Mouse (Mus musculus): ENCODE measurements at regions not wholly inside any gene's neighbourhood (a gene's known extent, or its start where the extent isn't known, plus 50 kb on each side); places are given as distances from the start of the nearest gene placed in this dataset.

DNA sequence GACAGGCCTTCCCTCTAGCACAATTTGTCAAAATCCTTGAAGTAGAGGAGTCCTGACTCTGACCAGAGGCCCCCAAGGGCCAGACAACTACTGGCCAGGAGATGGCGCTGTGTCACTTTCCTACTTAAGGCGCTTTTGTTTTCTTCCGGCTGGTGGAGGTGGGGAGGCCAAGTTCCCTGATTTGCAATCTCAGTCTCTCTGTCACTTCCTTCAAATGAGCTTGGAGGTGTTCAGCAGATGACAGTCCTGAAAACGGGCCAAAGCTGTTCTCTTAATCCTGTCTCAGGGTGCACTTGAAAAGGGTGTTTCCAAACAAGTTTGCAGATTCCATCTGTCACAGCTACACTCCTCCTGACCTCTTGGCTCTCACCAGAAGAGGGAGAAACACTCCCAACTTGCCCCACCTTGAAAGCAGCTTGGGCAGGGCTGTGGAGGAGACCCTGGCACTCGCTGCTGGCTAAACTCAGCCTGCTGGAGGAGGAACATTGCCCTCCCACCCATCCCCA, 124.2 kb upstream of the Rcn1 start:
- peak; percentile 32 for ATAC-seq
- H3K27ac ChIP-seq (ENCODE audit: low read depth, low read length): no peak overlapping the region

DNA sequence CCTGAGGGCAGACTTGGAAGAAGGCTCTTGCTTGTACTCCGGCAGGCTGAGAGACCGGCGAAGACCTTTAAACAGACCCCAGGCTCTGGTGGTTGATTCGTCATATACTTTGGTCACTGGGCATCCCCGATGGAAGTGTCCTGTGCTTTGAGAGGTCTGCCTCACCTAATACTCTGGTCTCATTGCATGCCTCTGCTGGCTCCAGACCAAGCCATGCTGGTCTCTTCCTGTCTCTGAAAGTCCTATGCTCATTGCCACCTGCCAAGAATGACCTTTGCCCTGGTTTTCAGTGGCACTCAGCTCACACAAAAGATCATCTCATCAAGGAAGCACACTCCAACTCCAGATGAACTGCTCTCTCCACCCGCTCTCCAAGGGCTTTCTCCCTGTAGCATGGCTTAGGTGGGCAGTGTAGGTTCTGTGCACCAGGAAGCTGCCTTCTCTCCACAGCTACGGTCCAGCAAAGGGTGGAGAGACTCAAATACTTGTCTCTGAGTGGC, 126.0 kb upstream of the Rcn1 start:
- DNase-seq (no peak), ATAC-seq (no peak)
- no peak for TF ChIP-seq CTCF (IDR thresholded peaks at IDR 0.05; ENCODE audit: low read depth)
- WGBS: 83% methylated on average over 7 of the region's 7 CpGs
- no peak overlapping the region for H3K27ac ChIP-seq (ENCODE audit: low read depth, low read length)
- H3K9ac ChIP-seq: no peak overlapping the region
- no peak overlapping the region for H3K4me2 ChIP-seq (ENCODE audit: low read depth)
- no peaks in the 10 kb centered on the region for H3K27me3 ChIP-seq (ENCODE audit: insufficient read depth, low read length)
- no peaks in the 10 kb centered on the region for H3K36me3 ChIP-seq (ENCODE audit: insufficient read depth)
- no peak overlapping the region for H3K4me3 ChIP-seq (ENCODE audit: low read depth, low read length)
- H3K9me3 ChIP-seq (ENCODE audit: low read length): no peaks in the 10 kb centered on the region
- no peaks in the 10 kb centered on the region for H3K4me1 ChIP-seq (ENCODE audit: insufficient read depth)

More for the DNA sequence above, 124.2 kb upstream of the Rcn1 start:
- Histone ChIP-seq H3K4me1 (ENCODE audit: insufficient read depth) (no peaks in the 10 kb centered on the region), H3K27me3 (ENCODE audit: insufficient read depth, low read length) (no peaks in the 10 kb centered on the region), H3K9me3 (ENCODE audit: low read length) (no peaks in the 10 kb centered on the region), H3K4me3 (ENCODE audit: low read depth, low read length) (no peak overlapping the region), H3K4me2 (ENCODE audit: low read depth) (no peak overlapping the region), H3K36me3 (ENCODE audit: insufficient read depth) (no peaks in the 10 kb centered on the region), H3K9ac (no peak overlapping the region)
- 3% methylated on average over 5 of the region's 5 CpGs for WGBS
- peak; percentile 54 for DNase-seq
- peak; percentile 64 for TF ChIP-seq CTCF (IDR thresholded peaks at IDR 0.05; ENCODE audit: low read depth)

GRCm38 (mm10) chr2:105528535-105528934, 129.4 kb upstream of the Rcn1 start:
- WGBS: 93% methylated on average over 8 of the region's 8 CpGs
- H3K9me3 ChIP-seq (ENCODE audit: low read length): no peaks in the 10 kb centered on the region
- no peaks in the 10 kb centered on the region for H3K4me1 ChIP-seq (ENCODE audit: insufficient read depth)
- H3K9ac ChIP-seq: no peak overlapping the region
- no peak for DNase-seq
- H3K36me3 ChIP-seq (ENCODE audit: insufficient read depth): no peaks in the 10 kb centered on the region
- no peak for TF ChIP-seq CTCF (IDR thresholded peaks at IDR 0.05; ENCODE audit: low read depth)
- no peak overlapping the region for H3K27ac ChIP-seq (ENCODE audit: low read depth, low read length)
- no peak overlapping the region for H3K4me3 ChIP-seq (ENCODE audit: low read depth, low read length)
- no peak overlapping the region for H3K4me2 ChIP-seq (ENCODE audit: low read depth)
- no peaks in the 10 kb centered on the region for H3K27me3 ChIP-seq (ENCODE audit: insufficient read depth, low read length)
- ATAC-seq: no peak

- WGBS: 91% methylated on average over 13 of the region's 13 CpGs
- DNase-seq (no peak), ATAC-seq (no peak; the same call in 1 of the 2 replicates)
- Histone ChIP-seq H3K9ac (no peak overlapping the region), H3K36me3 (ENCODE audit: insufficient read depth) (no peaks in the 10 kb centered on the region), H3K4me2 (ENCODE audit: low read depth) (no peak overlapping the region), H3K27ac (ENCODE audit: low read depth, low read length) (no peak overlapping the region), H3K4me3 (ENCODE audit: low read depth, low read length) (no peak overlapping the region), H3K9me3 (ENCODE audit: low read length) (no peaks in the 10 kb centered on the region), H3K4me1 (ENCODE audit: insufficient read depth) (no peaks in the 10 kb centered on the region), H3K27me3 (ENCODE audit: insufficient read depth, low read length) (no peaks in the 10 kb centered on the region)
- no peak for TF ChIP-seq CTCF (IDR thresholded peaks at IDR 0.05; ENCODE audit: low read depth)
Observed at GRCm38 (mm10) chr2:105544099-105544498, 124.6 kb upstream of the Pax6 start.

DNA sequence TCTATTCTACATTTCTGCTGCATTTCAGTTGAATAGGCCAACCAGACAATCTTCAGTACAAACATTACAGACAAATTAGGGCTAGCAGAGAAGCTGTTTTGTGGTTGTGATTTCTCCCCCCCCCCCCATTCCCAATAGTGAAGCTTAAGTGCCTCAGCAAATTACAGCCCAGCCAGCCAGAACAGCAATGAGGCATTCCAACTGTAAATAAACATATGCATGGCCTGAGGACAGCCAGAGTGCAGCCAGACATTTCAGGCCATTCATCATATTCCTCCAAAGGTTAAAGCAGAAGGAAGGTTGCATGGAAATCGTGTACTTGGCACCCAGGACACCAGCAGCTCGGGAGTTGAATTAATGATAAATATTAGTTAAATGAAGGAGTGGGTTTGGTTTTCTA, 116.6 kb upstream of the Pax6 start:
- no peak for DNase-seq
- Histone ChIP-seq H3K36me3 (ENCODE audit: insufficient read depth) (no peaks in the 10 kb centered on the region), H3K9me3 (ENCODE audit: low read length) (no peaks in the 10 kb centered on the region), H3K27me3 (ENCODE audit: insufficient read depth, low read length) (no peaks in the 10 kb centered on the region), H3K9ac (no peak overlapping the region), H3K27ac (ENCODE audit: low read depth, low read length) (no peak overlapping the region), H3K4me2 (ENCODE audit: low read depth) (no peak overlapping the region), H3K4me3 (ENCODE audit: low read depth, low read length) (no peak overlapping the region), H3K4me1 (ENCODE audit: insufficient read depth) (no peaks in the 10 kb centered on the region)
- TF ChIP-seq CTCF (IDR thresholded peaks at IDR 0.05; ENCODE audit: low read depth): no peak
- no peak for ATAC-seq
- WGBS: 42% methylated on average over 2 of the region's 2 CpGs

DNA sequence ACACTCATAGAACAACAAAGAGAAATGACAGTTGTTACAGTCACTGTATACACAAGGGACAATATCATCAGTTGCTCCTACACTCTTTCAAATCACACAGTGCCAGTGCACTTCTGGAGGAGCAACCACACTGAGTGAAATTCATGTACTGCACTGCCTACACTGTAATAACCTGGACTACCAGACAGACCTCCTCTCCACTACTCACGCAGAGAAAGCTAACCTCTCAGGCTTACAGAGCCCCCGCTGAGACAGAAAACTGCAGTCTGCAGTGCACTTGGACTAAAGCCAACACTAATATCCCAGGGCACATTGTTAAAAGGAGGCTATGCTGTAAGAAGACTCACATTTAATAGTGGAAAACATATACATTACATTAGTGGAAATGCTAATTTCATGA, 81.9 kb upstream of the Pax6 start:
- no peak for TF ChIP-seq CTCF (IDR thresholded peaks at IDR 0.05; ENCODE audit: low read depth)
- no peaks in the 10 kb centered on the region for H3K9me3 ChIP-seq (ENCODE audit: low read length)
- no peaks in the 10 kb centered on the region for H3K36me3 ChIP-seq (ENCODE audit: insufficient read depth)
- ATAC-seq (no peak), DNase-seq (no peak)
- no peak overlapping the region for H3K4me2 ChIP-seq (ENCODE audit: low read depth)
- 8% methylated on average over 2 of the region's 2 CpGs for WGBS
- H3K4me1 ChIP-seq (ENCODE audit: insufficient read depth): no peaks in the 10 kb centered on the region
- no peak overlapping the region for H3K4me3 ChIP-seq (ENCODE audit: low read depth, low read length)
- H3K27me3 ChIP-seq (ENCODE audit: insufficient read depth, low read length): no peaks in the 10 kb centered on the region
- no peak overlapping the region for H3K9ac ChIP-seq
- H3K27ac ChIP-seq (ENCODE audit: low read depth, low read length): no peak overlapping the region

DNA sequence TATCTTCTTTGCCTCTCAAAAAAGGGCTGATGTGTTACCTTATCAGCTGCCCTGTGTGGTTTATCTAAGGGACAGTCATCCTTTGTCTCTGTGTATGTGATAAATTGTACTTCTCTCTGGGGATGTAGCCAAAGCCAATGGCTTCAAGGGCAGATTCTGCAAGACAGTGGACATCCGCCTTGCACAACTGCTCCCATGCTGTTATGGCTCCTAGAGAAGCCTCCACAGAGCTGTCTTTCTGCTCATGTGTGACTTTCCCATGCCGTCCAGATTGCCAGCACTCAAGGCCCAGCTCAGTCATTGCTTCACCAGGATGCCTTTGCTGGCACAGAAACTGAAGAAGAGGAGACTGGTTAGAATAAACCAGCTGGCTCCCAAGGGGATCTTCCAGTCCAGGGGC, 74.6 kb upstream of the Pax6 start:
- 97% methylated on average over 2 of the region's 2 CpGs for WGBS
- Histone ChIP-seq H3K4me2 (ENCODE audit: low read depth) (no peak overlapping the region), H3K9me3 (ENCODE audit: low read length) (no peaks in the 10 kb centered on the region), H3K27me3 (ENCODE audit: insufficient read depth, low read length) (no peaks in the 10 kb centered on the region), H3K36me3 (ENCODE audit: insufficient read depth) (no peaks in the 10 kb centered on the region), H3K4me1 (ENCODE audit: insufficient read depth) (no peaks in the 10 kb centered on the region), H3K9ac (no peak overlapping the region), H3K4me3 (ENCODE audit: low read depth, low read length) (no peak overlapping the region), H3K27ac (ENCODE audit: low read depth, low read length) (no peak overlapping the region)
- no peak for DNase-seq
- no peak for TF ChIP-seq CTCF (IDR thresholded peaks at IDR 0.05; ENCODE audit: low read depth)
- ATAC-seq: no peak
